Mouse (Mus musculus) spleen, adult 2 months (tissue): ENCODE data around the gene Ndufv2.

Experiments
- CTCF ChIP-seq: fragments of 200-500 bp; IDR thresholded peaks from 2 replicates; pipeline ENCODE4 v1.5.1; 2011; ENCODE audit warnings: mild to moderate bottlenecking, inconsistent platforms; ENCODE audit not compliant: insufficient read depth, insufficient read length, insufficient replicate concordance; ENCODE audit errors: extremely low read depth
- POLR2A ChIP-seq: fragments of 200-500 bp; IDR thresholded peaks from 2 replicates; pipeline ENCODE4 v1.6.1; 2011; ENCODE audit warnings: low read depth, low read length, inconsistent platforms

GRCm38 (mm10) chr17:66041020-66041419 lies 60.3 kb downstream of the Ndufv2 start:
- TF ChIP-seq CTCF (no peak), POLR2A (no peak)
